Mouse (Mus musculus): ENCODE measurements around the gene Cartpt. TPM values are rescaled to one million over a fixed set of nuclear protein-coding genes. Genes with fewer than 3 reads are reported as not detected.
A peak's percentile ranks its signal among the peaks of the same experiment; 100 is the strongest.
"Not testable (repeated sequence)": the region's sequence is repeated elsewhere in the genome, so short reads cannot be mapped to it uniquely, and the experiment has no call there.

The Cartpt gene
- polyA plus RNA-seq, 1 experiment from 2014 or later, result 34.3 TPM

- peak; percentile 69; the same call in 1 of the 2 replicates for ATAC-seq (ENCODE audit: low FRiP score)
- H3K9ac ChIP-seq, result no peak overlapping the region
- H3K4me3 ChIP-seq (replicated peaks; ENCODE audit: low read length), result no peak overlapping the region
- 21% methylated on average over 5 of the region's 5 CpGs for WGBS
- H3K9me3 ChIP-seq (ENCODE audit: control insufficient read depth, low read length), result no peaks in the 10 kb centered on the region
- no peaks in the 10 kb centered on the region for H3K36me3 ChIP-seq (replicated peaks; ENCODE audit: control insufficient read depth, insufficient read depth)
- peaks cover 7% of the 10 kb centered on the region; the same call in 1 of the 2 replicates for H3K4me1 ChIP-seq (replicated peaks; ENCODE audit: control insufficient read depth, insufficient read depth, low read length)
- H3K27ac ChIP-seq, result no peak overlapping the region
- DNase-seq (ENCODE audit: low spot score), result no peak
- H3K27me3 ChIP-seq (ENCODE audit: control insufficient read depth, insufficient read depth, low read length), result no peaks in the 10 kb centered on the region
- no peak overlapping the region for H3K4me2 ChIP-seq (replicated peaks)
These were observed 25.4 kb upstream of the Cartpt start for GRCm38 (mm10) chr13:99926249-99926648.

- H3K4me3 ChIP-seq (replicated peaks; ENCODE audit: low read length), result no peak overlapping the region
- H3K27ac ChIP-seq, result no peak overlapping the region
- no peak for DNase-seq (ENCODE audit: low spot score)
- no peaks in the 10 kb centered on the region for H3K36me3 ChIP-seq (replicated peaks; ENCODE audit: control insufficient read depth, insufficient read depth)
- no peaks in the 10 kb centered on the region for H3K4me1 ChIP-seq (replicated peaks; ENCODE audit: control insufficient read depth, insufficient read depth, low read length)
- no peak overlapping the region for H3K4me2 ChIP-seq (replicated peaks)
- H3K9ac ChIP-seq, result no peak overlapping the region
- no peaks in the 10 kb centered on the region for H3K9me3 ChIP-seq (ENCODE audit: control insufficient read depth, low read length)
- H3K27me3 ChIP-seq (ENCODE audit: control insufficient read depth, insufficient read depth, low read length), result no peaks in the 10 kb centered on the region
- WGBS, result 74% methylated on average over 5 of the region's 5 CpGs
- ATAC-seq (ENCODE audit: low FRiP score), result no peak
These were observed 14.7 kb upstream of the Cartpt start for GRCm38 (mm10) chr13:99915632-99916031.

DNA sequence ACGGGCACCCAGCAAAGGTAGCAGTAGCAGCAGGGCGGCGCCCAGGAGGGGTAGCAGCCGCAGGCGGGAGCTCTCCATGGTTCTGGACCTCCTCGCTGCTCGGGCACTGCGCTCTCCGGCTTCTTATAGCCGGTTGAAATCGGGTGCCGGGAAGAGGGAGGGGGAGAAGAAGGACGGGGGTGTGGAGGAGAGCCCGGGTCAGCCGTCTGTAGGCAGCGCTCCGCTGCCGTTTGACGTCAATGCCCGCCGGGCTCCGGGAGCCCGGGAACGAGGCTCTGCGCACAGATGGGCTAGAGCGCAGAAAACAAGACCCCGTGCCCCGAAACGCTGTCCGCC lies 366 bp downstream of the Cartpt start:
- peaks cover 29% of the 10 kb centered on the region for H3K27me3 ChIP-seq (ENCODE audit: control insufficient read depth, insufficient read depth, low read length)
- H3K4me3 ChIP-seq (replicated peaks; ENCODE audit: low read length), result peak overlapping the region; percentile 40
- peak overlapping the region; percentile 73 for H3K4me2 ChIP-seq (replicated peaks)
- H3K27ac ChIP-seq, result no peak overlapping the region
- no peak for DNase-seq (ENCODE audit: low spot score)
- peaks cover 5% of the 10 kb centered on the region; the same call in 1 of the 2 replicates for H3K4me1 ChIP-seq (replicated peaks; ENCODE audit: control insufficient read depth, insufficient read depth, low read length)
- 0 out of 2 replicates have a peak, but pooled peaks have one; percentile 40 for ATAC-seq (ENCODE audit: low FRiP score)
- peak overlapping the region; percentile 38 for H3K9ac ChIP-seq
- WGBS, result 0% methylated on average over 30 of the region's 30 CpGs
- no peaks in the 10 kb centered on the region for H3K9me3 ChIP-seq (ENCODE audit: control insufficient read depth, low read length)
- no peaks in the 10 kb centered on the region for H3K36me3 ChIP-seq (replicated peaks; ENCODE audit: control insufficient read depth, insufficient read depth)

DNA sequence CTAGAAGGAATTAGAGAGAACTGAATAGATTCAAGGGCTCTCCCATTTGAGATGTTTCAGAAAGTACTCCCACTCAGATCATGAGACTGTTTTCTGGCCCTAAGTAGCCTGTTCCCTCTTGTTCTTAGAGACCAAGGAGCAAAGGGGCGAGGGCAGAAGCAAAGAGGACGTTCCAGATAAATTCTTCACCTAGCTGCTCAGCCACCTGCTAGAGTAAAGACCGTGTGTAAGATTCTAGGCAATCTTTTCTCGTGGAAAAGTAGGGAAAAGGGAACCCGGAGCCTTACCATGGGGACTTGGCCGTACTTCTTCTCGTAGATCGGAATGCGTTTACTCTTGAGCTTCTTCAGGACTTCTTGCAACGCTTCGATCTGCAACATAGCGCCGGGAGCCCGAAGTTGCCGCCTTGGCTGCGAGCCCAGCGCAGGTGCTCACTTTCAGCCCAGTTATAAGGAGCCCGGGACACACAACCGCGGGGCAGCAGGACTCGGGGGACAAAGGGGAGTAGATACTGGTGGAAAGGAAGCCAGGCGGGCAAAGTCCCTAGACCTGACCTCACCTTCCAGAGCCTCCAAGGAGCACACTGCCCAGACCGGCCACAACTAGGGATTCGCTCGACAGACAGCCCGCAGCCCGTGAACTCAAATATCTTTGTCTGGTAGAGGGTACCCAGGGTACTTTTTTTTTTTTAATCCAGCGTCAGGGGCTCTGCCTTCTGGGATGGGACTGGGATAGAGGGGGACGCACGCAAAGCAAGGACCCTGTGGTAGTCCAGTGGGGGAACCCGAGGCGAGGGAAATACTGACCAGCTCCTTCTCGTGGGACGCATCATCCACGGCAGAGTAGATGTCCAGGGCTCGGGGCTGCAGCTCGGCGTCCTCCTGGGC lies 978 bp downstream of the Cartpt start:
- ATAC-seq (ENCODE audit: low FRiP score) (0 out of 2 replicates have a peak, but pooled peaks have one; percentile 14), DNase-seq (ENCODE audit: low spot score) (no peak)
- no peaks in the 10 kb centered on the region for H3K9me3 ChIP-seq (ENCODE audit: control insufficient read depth, low read length)
- peak overlapping the region; percentile 38 for H3K9ac ChIP-seq
- H3K36me3 ChIP-seq (replicated peaks; ENCODE audit: control insufficient read depth, insufficient read depth), result no peaks in the 10 kb centered on the region
- H3K4me3 ChIP-seq (replicated peaks; ENCODE audit: low read length), result peak overlapping the region; percentile 40
- peaks cover 5% of the 10 kb centered on the region; the same call in 1 of the 2 replicates for H3K4me1 ChIP-seq (replicated peaks; ENCODE audit: control insufficient read depth, insufficient read depth, low read length)
- H3K27ac ChIP-seq, result no peak overlapping the region
- WGBS, result 5% methylated on average over 38 of the region's 38 CpGs
- peaks cover 29% of the 10 kb centered on the region for H3K27me3 ChIP-seq (ENCODE audit: control insufficient read depth, insufficient read depth, low read length)
- peak overlapping the region; percentile 73 for H3K4me2 ChIP-seq (replicated peaks)

GRCm38 (mm10) chr13:99898816-99899215 lies 2.1 kb downstream of the Cartpt start:
- H3K4me1 ChIP-seq (replicated peaks; ENCODE audit: control insufficient read depth, insufficient read depth, low read length), result peaks cover 5% of the 10 kb centered on the region; the same call in 1 of the 2 replicates
- H3K9me3 ChIP-seq (ENCODE audit: control insufficient read depth, low read length), result no peaks in the 10 kb centered on the region
- H3K36me3 ChIP-seq (replicated peaks; ENCODE audit: control insufficient read depth, insufficient read depth), result no peaks in the 10 kb centered on the region
- no peak overlapping the region for H3K27ac ChIP-seq
- H3K27me3 ChIP-seq (ENCODE audit: control insufficient read depth, insufficient read depth, low read length), result peaks cover 29% of the 10 kb centered on the region
- ATAC-seq (ENCODE audit: low FRiP score) (no peak), DNase-seq (ENCODE audit: low spot score) (no peak)
- no peak overlapping the region for H3K4me2 ChIP-seq (replicated peaks)
- H3K4me3 ChIP-seq (replicated peaks; ENCODE audit: low read length), result no peak overlapping the region
- 22% methylated on average over 14 of the region's 14 CpGs for WGBS
- H3K9ac ChIP-seq, result no peak overlapping the region

DNA sequence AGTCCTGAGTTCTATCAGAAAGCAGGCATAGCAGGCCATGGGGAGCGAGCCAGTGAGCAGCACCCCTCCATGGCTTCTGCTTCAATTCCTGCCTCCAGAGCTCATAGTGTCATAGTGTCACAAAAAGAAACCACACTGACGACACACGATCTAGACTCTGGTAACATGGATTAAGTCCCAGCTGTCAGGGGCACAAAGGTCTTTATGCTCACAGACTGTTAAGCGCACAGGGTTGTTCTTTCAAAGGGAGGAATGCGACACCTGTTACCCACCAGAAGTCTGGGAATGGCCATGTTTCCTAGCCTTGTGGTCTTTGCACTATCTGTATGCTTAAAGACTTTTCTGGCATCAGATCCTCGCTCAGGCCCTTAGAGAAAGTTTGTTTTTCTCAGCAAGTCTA lies 15.3 kb downstream of the Cartpt start:
- DNase-seq (ENCODE audit: low spot score), result no peak
- no peak for ATAC-seq (ENCODE audit: low FRiP score)
- no peaks in the 10 kb centered on the region for H3K27me3 ChIP-seq (ENCODE audit: control insufficient read depth, insufficient read depth, low read length)
- H3K9ac ChIP-seq, result no peak overlapping the region
- no peaks in the 10 kb centered on the region for H3K36me3 ChIP-seq (replicated peaks; ENCODE audit: control insufficient read depth, insufficient read depth)
- H3K4me3 ChIP-seq (replicated peaks; ENCODE audit: low read length), result no peak overlapping the region
- H3K27ac ChIP-seq, result no peak overlapping the region
- no peaks in the 10 kb centered on the region for H3K4me1 ChIP-seq (replicated peaks; ENCODE audit: control insufficient read depth, insufficient read depth, low read length)
- 66% methylated on average over 6 of the region's 6 CpGs for WGBS
- no peak overlapping the region for H3K4me2 ChIP-seq (replicated peaks)
- no peaks in the 10 kb centered on the region for H3K9me3 ChIP-seq (ENCODE audit: control insufficient read depth, low read length)

GRCm38 (mm10) chr13:99881774-99882173 lies 19.1 kb downstream of the Cartpt start:
- not testable (repeated sequence) for H3K27me3 ChIP-seq (ENCODE audit: control insufficient read depth, insufficient read depth, low read length); ATAC-seq (ENCODE audit: low FRiP score); H3K4me2 ChIP-seq (replicated peaks); H3K9me3 ChIP-seq (ENCODE audit: control insufficient read depth, low read length); H3K9ac ChIP-seq; DNase-seq (ENCODE audit: low spot score); H3K36me3 ChIP-seq (replicated peaks; ENCODE audit: control insufficient read depth, insufficient read depth); H3K27ac ChIP-seq; H3K4me3 ChIP-seq (replicated peaks; ENCODE audit: low read length); H3K4me1 ChIP-seq (replicated peaks; ENCODE audit: control insufficient read depth, insufficient read depth, low read length)
- 73% methylated on average over 8 of the region's 8 CpGs for WGBS

DNA sequence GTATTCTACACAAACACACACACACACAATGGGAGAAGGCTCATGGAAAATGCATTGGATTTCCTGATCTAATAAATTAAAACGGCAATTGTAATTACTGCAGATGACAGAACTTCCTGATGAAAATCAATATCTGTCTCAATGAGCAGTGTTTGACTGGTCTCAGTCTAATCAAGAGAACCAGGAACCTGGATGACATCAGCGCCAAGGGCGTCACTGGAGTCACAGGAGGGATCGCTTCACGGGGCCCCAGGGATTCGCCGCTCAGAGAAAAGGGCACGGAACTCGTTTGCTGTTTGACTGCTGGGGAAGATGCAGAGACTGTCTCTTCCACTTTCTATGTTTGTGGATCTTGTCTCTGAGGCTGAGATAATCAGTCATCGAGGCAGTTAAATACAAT lies 21.2 kb downstream of the Cartpt start:
- H3K9ac ChIP-seq, result no peak overlapping the region
- H3K27me3 ChIP-seq (ENCODE audit: control insufficient read depth, insufficient read depth, low read length), result no peaks in the 10 kb centered on the region
- no peak overlapping the region for H3K4me2 ChIP-seq (replicated peaks)
- no peaks in the 10 kb centered on the region for H3K9me3 ChIP-seq (ENCODE audit: control insufficient read depth, low read length)
- ATAC-seq (ENCODE audit: low FRiP score), result no peak
- no peak for DNase-seq (ENCODE audit: low spot score)
- 65% methylated on average over 10 of the region's 10 CpGs for WGBS
- H3K36me3 ChIP-seq (replicated peaks; ENCODE audit: control insufficient read depth, insufficient read depth), result no peaks in the 10 kb centered on the region
- H3K4me3 ChIP-seq (replicated peaks; ENCODE audit: low read length), result no peak overlapping the region
- H3K4me1 ChIP-seq (replicated peaks; ENCODE audit: control insufficient read depth, insufficient read depth, low read length), result no peaks in the 10 kb centered on the region; the same call in 1 of the 2 replicates
- H3K27ac ChIP-seq, result no peak overlapping the region

GRCm38 (mm10) chr13:99872059-99872458 lies 28.8 kb downstream of the Cartpt start:
- H3K27ac ChIP-seq, result no peak overlapping the region
- H3K4me1 ChIP-seq (replicated peaks; ENCODE audit: control insufficient read depth, insufficient read depth, low read length), result no peaks in the 10 kb centered on the region
- no peak overlapping the region for H3K4me3 ChIP-seq (replicated peaks; ENCODE audit: low read length)
- no peaks in the 10 kb centered on the region for H3K27me3 ChIP-seq (ENCODE audit: control insufficient read depth, insufficient read depth, low read length)
- no peak for DNase-seq (ENCODE audit: low spot score)
- ATAC-seq (ENCODE audit: low FRiP score), result no peak
- H3K9me3 ChIP-seq (ENCODE audit: control insufficient read depth, low read length), result no peaks in the 10 kb centered on the region
- 71% methylated on average over 1 of the region's 1 CpGs for WGBS
- no peak overlapping the region for H3K4me2 ChIP-seq (replicated peaks)
- no peaks in the 10 kb centered on the region for H3K36me3 ChIP-seq (replicated peaks; ENCODE audit: control insufficient read depth, insufficient read depth)
- no peak overlapping the region for H3K9ac ChIP-seq

All from hindbrain, embryonic 14.5 days (tissue).